Mouse (Mus musculus) embryonic facial prominence, embryonic 14.5 days (tissue): ENCODE measurements around the gene M6pr. TPM values are rescaled to one million over a fixed set of nuclear protein-coding genes. Genes with fewer than 3 reads are reported as not detected.

Source experiments
- ATAC-seq: fragments of 200-750 bp; cut with Nextera tagmentation; 2 replicates; pipeline ENCODE4 v1.8.0; 2017; ENCODE audit warnings: low read depth, moderate number of reproducible peaks, moderate TSS enrichment
- DNase-seq: peaks from one replicate; pipeline ENCODE4 v3.0.0-alpha.2; 2015; ENCODE audit warnings: low spot score
- H3K27ac ChIP-seq: fragments of 300-500 bp; sonication (generic); replicated peaks from 2 replicates; pipeline ENCODE4 v1.5.1; 2014; ENCODE audit warnings: low read depth, mild to moderate bottlenecking, low read length, moderate library complexity
- H3K27me3 ChIP-seq: fragments of 300-500 bp; sonication (generic); replicated peaks from 2 replicates; pipeline ENCODE4 v1.6.1; 2014; ENCODE audit warnings: low read length; ENCODE audit not compliant: control insufficient read depth, insufficient read depth
- H3K36me3 ChIP-seq: fragments of 300-500 bp; sonication (generic); 2 replicates; pipeline ENCODE4 v1.6.1; 2014; ENCODE audit warnings: low read length, mixed read lengths; ENCODE audit not compliant: control insufficient read depth, insufficient read depth
- H3K4me1 ChIP-seq: fragments of 300-500 bp; sonication (generic); 2 replicates; pipeline ENCODE4 v1.6.1; 2014; ENCODE audit warnings: antibody characterized with exemption, low read length; ENCODE audit not compliant: control insufficient read depth, insufficient read depth
- H3K4me2 ChIP-seq: fragments of 300-500 bp; sonication (generic); 2 replicates; pipeline ENCODE4 v1.6.1; 2014; ENCODE audit warnings: low read depth, mild to moderate bottlenecking, low read length, moderate library complexity, mixed read lengths
- H3K4me3 ChIP-seq: fragments of 300-500 bp; sonication (generic); 2 replicates; pipeline ENCODE4 v1.5.1; 2014; ENCODE audit warnings: low read depth, mild to moderate bottlenecking, low read length
- H3K9ac ChIP-seq: fragments of 300-500 bp; sonication (generic); 2 replicates; pipeline ENCODE4 v1.6.1; 2014; ENCODE audit warnings: low read depth, mild to moderate bottlenecking, low read length, moderate library complexity, mixed read lengths
- H3K9me3 ChIP-seq: fragments of 300-500 bp; sonication (generic); 2 replicates; pipeline ENCODE4 v1.6.1; 2016; ENCODE audit warnings: low read length; ENCODE audit not compliant: control insufficient read depth
- WGBS: fragments of 180-500 bp; shearing (Covaris S2); extraction: QIAGEN DNeasy Blood & Tissue Kit; methylation state at CpG from one replicate; pipeline ENCODE4 v1.1.7; 2014; 5-methylcytosine and 5-hydroxymethylcytosine counted together
- polyA plus RNA-seq: library from polyadenylated mRNA; unstranded; fragments of >200 nt; fragmentation: Nextera tagmentation; extraction: Ambion mirVana; gene quantifications from 2 replicates; pipeline ENCODE4 v1.2.1, GENCODE M21; 2014

The M6pr gene
- polyA plus RNA-seq, 1 experiment from 2014 or later, result 86.8 TPM

GRCm38 (mm10) chr6:122357089-122357488 is 48.6 kb downstream of the M6pr start:
- H3K9ac ChIP-seq, result no peak overlapping the region
- H3K4me3 ChIP-seq, result no peak overlapping the region
- DNase-seq (no peak), ATAC-seq (no peak)
- H3K4me2 ChIP-seq, result no peak overlapping the region
- no peaks in the 10 kb centered on the region for H3K27me3 ChIP-seq
- no peaks in the 10 kb centered on the region for H3K9me3 ChIP-seq
- no peaks in the 10 kb centered on the region for H3K36me3 ChIP-seq
- 93% methylated on average over 1 of the region's 1 CpGs for WGBS
- H3K4me1 ChIP-seq, result no peaks in the 10 kb centered on the region
- no peak overlapping the region for H3K27ac ChIP-seq

DNA sequence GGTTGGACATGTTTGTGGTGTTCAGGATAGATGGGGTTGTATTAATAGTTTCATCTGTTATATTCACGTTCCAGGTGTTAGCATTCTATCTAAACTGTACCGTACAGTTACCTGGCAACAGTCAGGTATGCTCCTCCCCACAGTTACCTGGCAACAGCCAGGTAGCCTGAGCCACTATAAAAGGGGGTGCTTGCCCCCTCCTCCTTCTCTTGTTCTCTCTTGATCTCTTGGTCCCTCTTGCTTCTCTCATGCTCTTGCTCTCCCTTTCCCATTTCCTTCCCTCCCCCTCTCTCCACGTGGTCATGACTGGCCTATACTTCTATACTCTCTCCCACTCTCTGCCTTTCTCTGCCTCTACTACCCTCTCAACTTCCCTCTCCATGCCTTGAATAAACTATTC is 57.2 kb downstream of the M6pr start:
- ATAC-seq (no peak), DNase-seq (no peak)
- Histone ChIP-seq H3K4me3 (no peak overlapping the region), H3K4me2 (no peak overlapping the region), H3K4me1 (no peaks in the 10 kb centered on the region), H3K9ac (no peak overlapping the region), H3K27ac (no peak overlapping the region), H3K36me3 (no peaks in the 10 kb centered on the region), H3K27me3 (no peaks in the 10 kb centered on the region), H3K9me3 (no peaks in the 10 kb centered on the region; the same call in 1 of the 2 replicates)
- 55% methylated on average over 3 of the region's 3 CpGs for WGBS

DNA sequence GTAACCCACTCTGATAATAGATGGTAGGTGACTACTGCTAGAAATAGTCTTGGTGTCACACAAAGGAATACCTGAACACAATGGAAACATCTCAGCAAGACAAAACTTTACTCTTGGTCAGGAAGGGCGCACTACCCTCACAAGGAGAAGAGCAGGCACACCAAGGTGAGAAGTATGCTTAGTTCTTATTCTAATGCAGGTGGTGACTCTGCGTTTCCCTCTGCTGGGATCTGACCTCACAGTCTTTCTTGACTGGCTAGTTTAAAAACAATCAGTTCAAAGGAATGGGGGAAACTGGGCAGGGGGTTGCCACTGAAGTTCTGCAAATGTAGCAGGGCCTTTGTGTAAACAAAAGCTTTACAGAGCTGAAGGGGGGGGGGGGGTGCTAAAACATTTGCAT is 57.8 kb downstream of the M6pr start:
- DNase-seq, result no peak
- Histone ChIP-seq H3K27me3 (no peaks in the 10 kb centered on the region), H3K4me2 (no peak overlapping the region), H3K4me1 (no peaks in the 10 kb centered on the region), H3K9me3 (no peaks in the 10 kb centered on the region; the same call in 1 of the 2 replicates), H3K9ac (no peak overlapping the region), H3K27ac (no peak overlapping the region), H3K4me3 (no peak overlapping the region), H3K36me3 (no peaks in the 10 kb centered on the region)
- WGBS, result 39% methylated on average over 2 of the region's 2 CpGs
- no peak for ATAC-seq

- Histone ChIP-seq H3K9ac (no peak overlapping the region), H3K27ac (no peak overlapping the region), H3K4me2 (no peak overlapping the region), H3K9me3 (no peaks in the 10 kb centered on the region; the same call in 1 of the 2 replicates), H3K36me3 (no peaks in the 10 kb centered on the region), H3K4me3 (no peak overlapping the region), H3K27me3 (no peaks in the 10 kb centered on the region), H3K4me1 (no peaks in the 10 kb centered on the region)
- ATAC-seq (no peak), DNase-seq (no peak)
- 57% methylated on average over 3 of the region's 3 CpGs for WGBS
These were observed 58.5 kb downstream of the M6pr start for GRCm38 (mm10) chr6:122366976-122367375.

Other genes starting within 250 kb of the M6pr start
- 0.14 and 0.19 TPM in 2 replicates for gene Klrg1, start 25.8 kb upstream of the M6pr start, polyA plus RNA-seq
- gene Phc1, start 31.8 kb downstream of the M6pr start, polyA plus RNA-seq, result 20.8 and 21.0 TPM in 2 replicates
- 10.5 and 15.9 TPM in 2 replicates for gene Rimklb, start 190.0 kb downstream of the M6pr start, polyA plus RNA-seq
- 70.7 and 98.8 TPM in 2 replicates for gene Mfap5, start 197.1 kb downstream of the M6pr start, polyA plus RNA-seq
- gene Aicda, start 245.1 kb downstream of the M6pr start, polyA plus RNA-seq, result 0.13 and 0.16 TPM in 2 replicates